Mouse (Mus musculus) stomach, embryonic 14.5 days (tissue): ENCODE results near the gene Ptprn2. TPM values are rescaled to one million over a fixed set of nuclear protein-coding genes. Genes with fewer than 3 reads are reported as not detected.

ENCODE experiments used
- ATAC-seq: fragments of 200-750 bp; cut with Nextera tagmentation; 2 replicates; pipeline ENCODE4 v1.8.0; 2017; ENCODE audit warnings: low read depth, moderate TSS enrichment; ENCODE audit not compliant: insufficient number of reproducible peaks, insufficient read depth, low FRiP score
- H3K27ac ChIP-seq: fragments of 300-500 bp; sonication (generic); 2 replicates; pipeline ENCODE4 v1.5.1; 2014; ENCODE audit warnings: mild to moderate bottlenecking, low read length, moderate library complexity, mixed read lengths
- H3K27me3 ChIP-seq: fragments of 300-500 bp; sonication (generic); 2 replicates; pipeline ENCODE4 v1.6.1; 2014; ENCODE audit warnings: low read length, control low read depth, mixed read lengths; ENCODE audit not compliant: control insufficient read depth, insufficient read depth
- H3K36me3 ChIP-seq: fragments of 300-500 bp; sonication (generic); 2 replicates; pipeline ENCODE4 v1.6.1; 2014; ENCODE audit warnings: mild to moderate bottlenecking, control low read depth, low read length, moderate library complexity, mixed read lengths; ENCODE audit not compliant: control insufficient read depth, insufficient read depth
- H3K4me1 ChIP-seq: fragments of 300-500 bp; sonication (generic); 2 replicates; pipeline ENCODE4 v1.6.1; 2014; ENCODE audit warnings: low read length, control low read depth, mixed read lengths; ENCODE audit not compliant: control insufficient read depth, insufficient read depth
- H3K4me2 ChIP-seq: fragments of 300-500 bp; sonication (generic); replicated peaks from 2 replicates; pipeline ENCODE4 v1.6.1; 2014; ENCODE audit warnings: low read depth, low read length, control low read depth
- H3K4me3 ChIP-seq: fragments of 300-500 bp; sonication (generic); 2 replicates; pipeline ENCODE4 v1.5.1; 2014; ENCODE audit warnings: low read depth, low read length, control low read depth
- H3K9ac ChIP-seq: fragments of 300-500 bp; sonication (generic); replicated peaks from 2 replicates; pipeline ENCODE4 v1.6.1; 2014; ENCODE audit warnings: low read depth, mild to moderate bottlenecking, control low read depth, low read length, moderate library complexity, mixed read lengths
- H3K9me3 ChIP-seq: fragments of 300-500 bp; sonication (generic); 2 replicates; pipeline ENCODE4 v1.6.1; 2016; ENCODE audit warnings: low read depth, low read length, control low read depth; ENCODE audit not compliant: control insufficient read depth
- WGBS: fragments of 180-500 bp; shearing (Covaris S2); extraction: QIAGEN DNeasy Blood & Tissue Kit; methylation state at CpG from one replicate; pipeline ENCODE4 v1.1.7; 2014; 5-methylcytosine and 5-hydroxymethylcytosine counted together
- polyA plus RNA-seq: library from polyadenylated mRNA; unstranded; fragments of >200 nt; fragmentation: Nextera tagmentation; extraction: Ambion mirVana; gene quantifications from 2 replicates; pipeline ENCODE4 v1.2.1, GENCODE M21; 2014

The Ptprn2 gene
- polyA plus RNA-seq, 1 experiment from 2014 or later, result 2.2 TPM

DNA sequence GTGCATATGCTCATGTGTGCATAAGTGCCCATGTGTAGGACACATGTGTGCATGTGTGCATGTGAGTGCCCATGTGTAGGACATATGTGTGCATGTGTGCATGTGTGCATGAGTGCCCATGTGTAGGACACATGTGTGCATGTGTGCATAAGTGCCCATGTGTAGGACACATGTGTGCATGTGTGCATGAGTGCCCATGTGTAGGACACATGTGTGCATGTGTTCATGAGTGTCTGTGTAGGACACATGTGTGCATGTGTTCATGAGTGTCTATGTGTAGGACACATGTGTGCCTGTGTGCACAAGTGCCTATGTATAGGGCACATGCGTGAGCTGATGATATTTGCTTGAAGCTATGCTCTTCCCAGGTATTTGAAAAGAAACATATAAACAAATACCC, 547.7 kb downstream of the Ptprn2 start:
- ATAC-seq, result no peak
- 92% methylated on average over 1 of the region's 1 CpGs for WGBS
- no peaks in the 10 kb centered on the region for H3K36me3 ChIP-seq
- H3K27ac ChIP-seq, result no peak overlapping the region
- H3K27me3 ChIP-seq, result no peaks in the 10 kb centered on the region
- no peaks in the 10 kb centered on the region for H3K4me1 ChIP-seq
- H3K9ac ChIP-seq, result no peak overlapping the region
- H3K9me3 ChIP-seq, result no peaks in the 10 kb centered on the region
- H3K4me3 ChIP-seq, result no peak overlapping the region
- no peak overlapping the region for H3K4me2 ChIP-seq

DNA sequence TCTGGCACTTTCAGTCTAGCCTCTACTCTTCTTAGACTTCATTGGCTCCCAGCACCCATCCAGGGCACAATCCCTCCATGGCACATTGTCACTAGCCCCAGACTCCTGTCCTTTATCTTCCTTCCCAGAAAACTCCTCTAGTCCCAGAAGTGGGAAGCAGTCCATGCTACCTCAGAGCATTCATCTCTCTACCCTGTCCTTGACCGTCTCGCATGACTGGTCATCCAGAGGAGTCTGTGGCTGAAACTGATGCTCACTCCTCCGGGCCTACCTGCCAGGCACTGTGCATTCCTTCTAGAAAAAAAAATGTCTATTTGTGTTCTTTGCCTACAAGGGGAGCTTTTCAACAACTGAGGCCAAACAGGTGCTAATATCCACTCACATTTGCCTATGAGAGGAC, 549.0 kb downstream of the Ptprn2 start:
- H3K4me1 ChIP-seq, result no peaks in the 10 kb centered on the region
- no peaks in the 10 kb centered on the region for H3K9me3 ChIP-seq
- ATAC-seq, result no peak
- H3K36me3 ChIP-seq, result no peaks in the 10 kb centered on the region
- H3K4me2 ChIP-seq, result no peak overlapping the region
- no peaks in the 10 kb centered on the region for H3K27me3 ChIP-seq
- H3K27ac ChIP-seq, result no peak overlapping the region
- 88% methylated on average over 3 of the region's 3 CpGs for WGBS
- H3K9ac ChIP-seq, result no peak overlapping the region
- no peak overlapping the region for H3K4me3 ChIP-seq

- WGBS, result 0% methylated on average over 2 of the region's 2 CpGs
- Histone ChIP-seq H3K4me1 (no peaks in the 10 kb centered on the region), H3K4me3 (no peak overlapping the region), H3K9me3 (no peaks in the 10 kb centered on the region), H3K4me2 (no peak overlapping the region), H3K27ac (no peak overlapping the region), H3K36me3 (no peaks in the 10 kb centered on the region), H3K9ac (no peak overlapping the region), H3K27me3 (no peaks in the 10 kb centered on the region)
- no peak for ATAC-seq
Observed at GRCm38 (mm10) chr12:117035243-117035642, 549.7 kb downstream of the Ptprn2 start.

GRCm38 (mm10) chr12:117039411-117039810, 553.9 kb downstream of the Ptprn2 start:
- Histone ChIP-seq H3K9ac (no peak overlapping the region), H3K36me3 (no peaks in the 10 kb centered on the region), H3K4me1 (no peaks in the 10 kb centered on the region), H3K4me2 (no peak overlapping the region), H3K27me3 (no peaks in the 10 kb centered on the region), H3K4me3 (no peak overlapping the region), H3K9me3 (no peaks in the 10 kb centered on the region), H3K27ac (no peak overlapping the region)
- no peak for ATAC-seq
- 51% methylated on average over 3 of the region's 3 CpGs for WGBS

- Histone ChIP-seq H3K9me3 (no peaks in the 10 kb centered on the region), H3K36me3 (no peaks in the 10 kb centered on the region), H3K27ac (no peak overlapping the region), H3K27me3 (no peaks in the 10 kb centered on the region), H3K4me2 (no peak overlapping the region), H3K4me1 (no peaks in the 10 kb centered on the region), H3K4me3 (no peak overlapping the region), H3K9ac (no peak overlapping the region)
- 96% methylated on average over 2 of the region's 2 CpGs for WGBS
- no peak for ATAC-seq
Observed at GRCm38 (mm10) chr12:117041409-117041808, 555.9 kb downstream of the Ptprn2 start.

DNA sequence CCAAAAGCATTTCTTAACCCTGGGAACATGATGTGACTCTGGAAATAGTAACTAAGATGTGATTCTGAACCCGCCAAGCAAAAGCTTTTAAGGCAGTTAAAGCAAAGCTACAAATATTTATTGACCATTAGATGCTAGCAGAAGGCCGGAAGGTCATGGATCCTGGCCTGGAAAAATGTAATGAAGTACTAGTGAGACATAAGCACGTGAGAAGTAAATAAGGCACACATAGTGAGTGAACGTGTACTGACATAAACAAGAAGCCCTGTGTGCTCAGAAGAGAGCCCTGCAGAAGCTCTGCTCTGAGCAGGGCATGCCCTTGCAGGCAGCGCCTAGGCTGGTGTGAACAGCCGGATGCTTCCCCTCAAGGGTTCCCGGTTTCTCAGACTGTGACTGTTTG, 557.2 kb downstream of the Ptprn2 start:
- Histone ChIP-seq H3K36me3 (no peaks in the 10 kb centered on the region), H3K4me2 (no peak overlapping the region), H3K27me3 (no peaks in the 10 kb centered on the region), H3K4me1 (no peaks in the 10 kb centered on the region), H3K27ac (no peak overlapping the region), H3K9me3 (no peaks in the 10 kb centered on the region), H3K9ac (no peak overlapping the region), H3K4me3 (no peak overlapping the region)
- ATAC-seq, result no peak
- 60% methylated on average over 7 of the region's 7 CpGs for whole genome bisulfite sequencing

DNA sequence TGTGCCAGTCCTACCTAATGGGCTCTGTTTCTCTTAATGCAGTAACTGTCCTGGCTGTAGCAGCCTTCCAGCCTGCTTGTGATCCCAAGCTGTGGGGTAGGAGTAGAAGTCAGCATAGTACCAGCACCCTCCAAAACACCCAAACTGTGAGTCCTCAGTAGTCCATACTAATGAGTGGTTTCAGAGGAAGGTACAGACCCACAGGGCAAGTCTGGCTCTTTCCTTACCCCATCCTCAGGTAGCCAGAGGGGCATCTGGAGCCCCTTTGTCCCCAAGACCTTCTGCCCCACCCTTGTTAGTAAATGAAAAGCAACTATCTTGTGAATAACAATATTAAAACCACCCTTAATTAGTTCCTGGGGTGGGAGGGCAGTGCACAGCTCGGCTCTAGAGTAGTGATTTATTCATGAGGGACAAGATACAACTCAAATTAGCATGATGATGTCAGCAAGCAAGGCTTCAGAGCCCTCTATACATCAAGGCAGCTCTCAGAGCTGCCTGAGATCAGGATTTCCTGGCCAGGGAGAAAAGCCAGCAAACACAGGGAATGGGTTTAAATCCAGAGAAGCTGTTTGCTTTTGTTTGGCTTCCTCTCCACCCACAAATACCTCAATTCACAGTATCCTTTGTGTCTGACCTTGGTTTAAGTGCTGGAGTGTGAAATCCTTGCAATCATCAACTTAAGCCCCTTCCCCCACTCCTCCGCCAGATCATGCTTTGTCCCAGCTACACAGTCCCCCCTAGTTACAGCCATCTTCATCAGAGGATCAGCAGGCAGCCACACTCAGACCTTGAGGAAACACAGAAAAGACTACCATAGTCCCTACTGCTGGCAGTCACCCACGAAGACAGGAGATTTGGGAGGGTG, 562.1 kb downstream of the Ptprn2 start:
- Histone ChIP-seq H3K4me3 (no peak overlapping the region), H3K36me3 (no peaks in the 10 kb centered on the region), H3K4me1 (no peaks in the 10 kb centered on the region), H3K9ac (no peak overlapping the region), H3K4me2 (no peak overlapping the region), H3K9me3 (no peaks in the 10 kb centered on the region), H3K27ac (no peak overlapping the region), H3K27me3 (no peaks in the 10 kb centered on the region)
- peak; percentile 47; the same call in 1 of the 2 replicates for ATAC-seq
- 20% methylated on average over 3 of the region's 3 CpGs for WGBS

DNA sequence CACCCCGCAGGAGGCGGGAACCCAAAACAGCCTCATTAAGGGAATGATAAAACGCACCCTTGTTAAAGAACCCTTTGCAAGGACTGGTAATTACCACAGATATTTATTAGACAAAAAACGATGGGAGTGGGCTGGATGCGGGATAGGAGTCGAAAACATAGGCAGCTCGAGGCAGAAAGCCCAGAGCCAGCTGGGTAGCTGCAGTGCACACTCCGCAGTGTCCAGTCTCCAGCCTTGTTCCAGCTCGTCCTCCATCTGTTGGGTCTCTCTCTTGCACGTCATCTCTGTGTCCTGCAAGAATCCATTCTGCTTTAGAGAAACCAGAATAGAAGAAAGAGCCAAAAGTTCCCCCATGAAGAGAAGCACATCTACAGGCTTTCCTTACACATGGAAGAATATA, 564.3 kb downstream of the Ptprn2 start:
- Histone ChIP-seq H3K4me1 (no peaks in the 10 kb centered on the region; the same call in 1 of the 2 replicates), H3K4me3 (no peak overlapping the region), H3K9me3 (no peaks in the 10 kb centered on the region), H3K27ac (no peak overlapping the region), H3K36me3 (no peaks in the 10 kb centered on the region), H3K9ac (no peak overlapping the region), H3K27me3 (no peaks in the 10 kb centered on the region), H3K4me2 (no peak overlapping the region)
- 87% methylated on average over 10 of the region's 10 CpGs for WGBS
- ATAC-seq, result no peak
